Mouse (Mus musculus) cerebellum, adult 8-10 months (tissue): ENCODE results near the gene Cth.
"Not testable (repeated sequence)": the region's sequence is repeated elsewhere in the genome, so short reads cannot be mapped to it uniquely, and the experiment has no call there.

Experiments used
- DNase-seq: peaks from one replicate; pipeline ENCODE4 v3.0.0; 2022

Gene Cth

DNA sequence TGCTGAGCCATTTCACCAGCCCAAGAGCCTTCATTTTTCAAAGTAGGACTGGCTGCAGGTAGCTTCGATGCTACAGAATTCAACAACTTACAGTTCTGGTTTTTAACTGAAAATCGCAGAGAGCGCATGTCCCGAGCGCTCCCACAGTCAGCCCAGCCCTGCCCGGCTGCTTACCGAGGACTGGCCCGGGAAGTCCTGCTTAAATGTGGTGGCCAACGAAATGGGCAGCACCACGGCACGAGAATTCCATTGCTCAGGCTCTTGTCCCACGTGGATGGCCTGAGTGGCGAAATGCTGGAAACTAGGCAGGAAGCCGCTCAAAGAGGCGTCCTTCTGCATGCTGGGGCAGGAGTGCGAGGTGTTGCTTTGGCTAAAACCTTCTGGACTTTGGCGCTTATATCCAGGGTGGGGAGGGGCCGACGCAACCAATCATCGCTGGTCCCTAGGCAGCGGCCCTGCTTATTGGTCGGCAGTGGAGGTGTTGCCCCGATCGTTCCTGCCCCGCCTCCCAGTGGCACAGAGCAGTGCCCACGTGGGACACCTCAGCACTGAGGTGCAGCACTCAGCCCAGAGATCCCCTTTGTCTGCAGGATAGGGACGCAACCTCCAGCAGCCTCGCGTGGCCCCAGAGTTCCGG, at the start of gene Cth:
Gene Cth (minus strand): TSS at position 386 of the 637 bp plus-strand sequence.
- DNase-seq: peak; percentile 78

DNA sequence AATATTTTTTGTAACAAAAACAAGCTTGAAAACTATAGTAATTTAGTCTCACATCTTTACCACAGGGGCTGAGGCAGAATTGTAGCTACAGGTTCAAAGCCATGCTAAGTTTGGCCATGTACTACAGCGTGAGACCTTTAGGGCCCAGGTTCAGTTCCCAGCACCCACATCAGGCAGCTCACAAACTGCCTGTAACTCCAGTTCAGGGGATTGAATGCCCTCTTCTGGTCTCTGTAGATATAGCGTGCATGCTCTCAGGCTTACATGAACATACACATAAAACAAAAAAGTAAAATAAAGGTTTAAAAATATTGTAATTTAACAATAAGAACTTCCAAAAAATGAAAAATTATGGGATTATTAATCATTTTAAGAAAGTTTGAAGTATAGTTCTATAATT, 48.4 kb upstream of the Cth start:
- DNase-seq: no peak

GRCm38 (mm10) chr3:157971151-157971550, 46.3 kb upstream of the Cth start:
- no peak for DNase-seq

DNA sequence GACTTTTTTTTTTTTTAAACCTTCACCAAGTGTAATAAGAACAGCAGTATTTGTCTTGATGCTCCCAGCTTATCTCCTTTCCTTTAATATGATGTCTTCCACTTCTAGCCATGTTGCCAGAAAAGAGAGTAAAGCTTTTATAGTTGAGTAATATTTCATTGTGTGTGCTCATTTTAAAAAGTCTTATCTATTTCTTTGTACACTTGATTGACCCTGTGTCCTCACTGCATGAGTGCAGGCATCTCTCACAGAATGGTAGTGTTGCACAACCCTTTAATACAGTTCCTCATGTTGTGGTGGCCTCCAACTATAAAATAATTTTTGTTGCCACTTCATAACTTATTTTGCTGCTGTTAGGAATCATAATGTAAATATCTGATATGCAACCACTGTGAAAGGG, 32.4 kb upstream of the Cth start:
- DNase-seq: no peak

DNA sequence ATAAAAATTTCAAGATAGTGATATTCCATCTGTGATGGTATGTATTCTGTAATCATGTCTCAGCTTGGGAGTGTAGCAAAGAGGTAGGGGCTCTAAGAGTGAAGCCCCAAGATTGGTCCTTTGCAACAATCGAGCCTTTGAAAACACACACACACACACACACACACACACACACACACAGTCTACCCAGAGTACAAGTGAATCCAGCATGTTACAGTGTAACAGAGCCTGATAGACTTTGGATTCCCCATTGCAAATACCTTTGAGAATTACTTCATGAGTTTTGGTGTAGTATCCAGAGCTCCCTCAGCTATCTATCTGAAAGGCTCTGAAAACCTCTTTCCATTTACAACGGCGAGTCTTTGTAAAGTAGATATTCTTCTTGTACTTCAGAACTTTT, 31.3 kb upstream of the Cth start:
- no peak for DNase-seq

- DNase-seq: peak; percentile 9
Measured at GRCm38 (mm10) chr3:157955466-157955865, 30.6 kb upstream of the Cth start.

DNA sequence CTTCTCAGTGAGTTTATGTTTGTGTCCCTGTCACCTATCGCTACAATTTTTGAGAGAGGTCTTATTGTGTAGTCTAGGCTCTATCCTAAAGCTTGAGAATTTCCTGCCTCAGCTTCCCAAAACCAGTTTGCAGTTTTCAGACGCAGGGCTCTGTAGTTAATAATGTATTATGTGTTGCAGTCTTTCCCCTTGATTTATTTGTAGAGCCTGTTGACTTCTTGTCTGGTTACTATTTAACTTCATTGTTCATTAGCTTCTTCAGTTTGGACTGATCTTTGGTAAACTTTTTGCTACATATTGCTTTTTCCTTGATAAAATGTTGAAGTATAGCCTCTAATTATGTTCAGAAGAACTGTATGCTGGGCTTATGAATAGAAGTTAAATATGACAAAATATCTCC, 27.8 kb upstream of the Cth start:
- DNase-seq: no peak

- peak; percentile 22 for DNase-seq
Measured at GRCm38 (mm10) chr3:157947383-157948280, 22.8 kb upstream of the Cth start.

GRCm38 (mm10) chr3:157946843-157947358, 22.0 kb upstream of the Cth start, which contains the start of gene Ankrd13c:
Ankrd13c (plus strand) TSS chr3:157947239.
- DNase-seq: peak; percentile 92

DNA sequence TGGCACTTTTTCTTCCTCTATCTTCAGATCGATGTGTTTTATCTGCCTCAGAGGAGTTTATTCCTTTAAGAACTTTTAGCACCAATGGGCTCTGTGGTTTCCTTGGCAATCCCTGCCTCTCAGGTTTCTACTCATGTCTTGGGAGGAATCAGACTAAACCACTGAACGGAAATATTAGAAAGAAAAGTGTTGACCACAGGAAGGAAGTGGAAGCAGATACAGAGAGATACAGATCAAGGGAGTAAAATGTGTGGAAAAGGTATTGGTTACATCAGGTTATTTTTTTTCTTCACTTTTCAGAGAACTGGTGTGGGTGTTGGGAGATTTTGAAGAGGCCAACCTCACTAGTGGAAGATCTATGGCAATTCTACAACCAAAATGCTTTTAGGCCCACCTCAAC, 13.7 kb upstream of the Cth start:
- DNase-seq: no peak

DNA sequence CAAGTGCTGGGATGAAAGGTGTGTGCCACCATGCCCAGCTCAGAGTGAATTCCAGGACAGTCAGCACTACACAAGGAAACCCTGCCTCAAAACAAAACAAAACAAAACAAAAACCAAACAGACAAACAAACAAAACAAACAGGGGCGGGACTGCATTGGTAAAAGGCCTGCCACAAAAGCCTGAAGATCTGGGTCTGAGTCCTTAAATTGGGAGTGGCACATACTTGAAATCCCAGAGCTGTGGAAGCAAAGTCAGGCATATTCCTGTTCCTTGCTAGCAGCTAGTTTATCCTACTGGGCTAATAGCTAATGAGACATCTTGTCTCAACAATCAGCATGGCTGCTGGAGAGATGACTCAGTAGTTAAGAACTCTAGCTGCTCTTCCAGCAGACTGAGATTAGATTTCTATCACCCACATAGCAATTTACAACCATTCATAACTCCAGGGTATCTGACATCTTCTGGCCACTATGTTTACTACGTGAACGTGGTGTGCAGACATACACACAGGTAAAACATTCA, 9.5 kb upstream of the Cth start:
- no peak for DNase-seq

GRCm38 (mm10) chr3:157933223-157933622, 8.3 kb upstream of the Cth start:
- DNase-seq: not testable (repeated sequence)

- no peak for DNase-seq
Measured at GRCm38 (mm10) chr3:157932074-157932473, 7.2 kb upstream of the Cth start.

GRCm38 (mm10) chr3:157931592-157931991, 6.7 kb upstream of the Cth start:
- no peak for DNase-seq

GRCm38 (mm10) chr3:157929417-157929816, 4.5 kb upstream of the Cth start:
- DNase-seq: no peak

DNA sequence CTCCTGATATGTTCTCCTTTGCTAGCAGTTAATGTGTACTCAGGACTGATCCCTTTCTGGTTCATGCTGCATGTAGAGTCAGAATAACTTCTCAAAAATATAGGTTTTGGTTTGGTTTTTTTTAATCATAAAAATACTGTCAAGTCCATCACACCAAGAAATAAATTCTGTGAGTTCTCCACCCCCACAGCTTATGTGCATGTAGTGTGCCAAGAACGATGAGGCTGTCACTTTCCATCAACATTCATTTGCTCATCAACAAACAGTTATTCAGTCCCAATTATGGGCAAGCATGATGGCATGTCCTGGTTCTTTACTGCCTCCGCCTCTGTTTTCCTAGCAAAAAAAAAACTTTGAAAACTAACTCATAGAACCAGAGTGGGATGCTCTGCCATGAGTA, 3.9 kb upstream of the Cth start:
- no peak for DNase-seq

GRCm38 (mm10) chr3:157926761-157927160, 1.9 kb upstream of the Cth start:
- DNase-seq: no peak

GRCm38 (mm10) chr3:157925706-157926510, 1.0 kb upstream of the Cth start:
- DNase-seq: no peak

- no peak for DNase-seq
Measured at GRCm38 (mm10) chr3:157923268-157923835, 1.5 kb downstream of the Cth start.

- DNase-seq: no peak
Measured at GRCm38 (mm10) chr3:157921376-157921775, 3.5 kb downstream of the Cth start.

DNA sequence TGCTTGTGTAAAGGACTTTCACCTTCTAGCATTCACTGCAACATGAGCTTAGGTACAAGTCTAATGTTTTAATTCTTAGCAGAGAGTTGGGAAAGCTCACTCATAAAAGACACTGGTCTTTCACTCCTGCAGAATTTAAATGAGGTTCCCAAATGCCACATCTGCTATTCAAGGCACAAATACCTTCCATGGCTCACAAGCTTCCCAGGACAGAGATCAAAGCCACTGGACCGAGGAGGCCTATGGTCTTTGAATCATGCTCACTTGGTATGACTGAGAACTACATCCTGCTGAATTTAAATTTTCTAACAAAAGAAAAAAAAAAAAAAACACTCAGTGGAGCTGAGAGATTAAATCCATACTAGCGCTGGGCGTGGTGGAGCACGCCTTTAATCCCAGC, 8.5 kb downstream of the Cth start:
- DNase-seq: no peak

GRCm38 (mm10) chr3:157912155-157912554, 12.7 kb downstream of the Cth start:
- DNase-seq: no peak

- DNase-seq: no peak
Measured at GRCm38 (mm10) chr3:157910262-157910661, 14.6 kb downstream of the Cth start.
